Mouse (Mus musculus) stomach, embryonic 15.5 days (tissue): Measurements from ENCODE around the gene Srl. TPM values are rescaled to one million over a fixed set of nuclear protein-coding genes. Genes with fewer than 3 reads are reported as not detected.

Experiments
- polyA plus RNA-seq: library from polyadenylated mRNA; unstranded; fragments of >200 nt; fragmentation: Nextera tagmentation; extraction: Ambion mirVana; gene quantifications from 2 replicates; pipeline ENCODE4 v1.2.1, GENCODE M21; 2015

Gene Srl
- polyA plus RNA-seq, 1 experiment from 2014 or later = 9.3 TPM

Other genes with a start within 250 kb of the Srl start
- gene Adcy9, start 121.3 kb downstream of the Srl start, polyA plus RNA-seq = 1.6 and 1.7 TPM in 2 replicates
- gene Tfap4, start 18.0 kb upstream of the Srl start, polyA plus RNA-seq = 20.3 and 22.4 TPM in 2 replicates
- 27.9 and 30.6 TPM in 2 replicates for gene Glis2, start 52.9 kb upstream of the Srl start, polyA plus RNA-seq
- 46.5 and 75.7 TPM in 2 replicates for gene Pam16, start 83.2 kb upstream of the Srl start, polyA plus RNA-seq
- gene Vasn, start 98.1 kb upstream of the Srl start, polyA plus RNA-seq = 17.2 and 17.3 TPM in 2 replicates
- 68.4 and 77.6 TPM in 2 replicates for gene Dnaja3, start 98.2 kb upstream of the Srl start, polyA plus RNA-seq
- 16.3 and 20.8 TPM in 2 replicates for gene Coro7, start 138.0 kb upstream of the Srl start, polyA plus RNA-seq
- gene Nmral1, start 177.5 kb upstream of the Srl start, polyA plus RNA-seq = 52.6 and 63.4 TPM in 2 replicates
- 86.1 and 89.4 TPM in 2 replicates for gene Hmox2, start 184.5 kb upstream of the Srl start, polyA plus RNA-seq
- 73.1 and 82.1 TPM in 2 replicates for gene Cdip1, start 248.5 kb upstream of the Srl start, polyA plus RNA-seq